Mouse (Mus musculus) forebrain, postnatal 0 days (tissue): ENCODE data around the gene Dnajc3. TPM values are rescaled to one million over a fixed set of nuclear protein-coding genes. Genes with fewer than 3 reads are reported as not detected.

ENCODE experiments used
- ATAC-seq: fragments of 200-750 bp; cut with Nextera tagmentation; 2 replicates; pipeline ENCODE4 v1.8.0; 2017; ENCODE audit warnings: mild to moderate bottlenecking, moderate library complexity
- DNase-seq: peaks from one replicate; pipeline ENCODE4 v3.0.0-alpha.2; 2015
- H3K27ac ChIP-seq: fragments of 300-500 bp; sonication (generic); 2 replicates; pipeline ENCODE4 v1.5.1; 2014; ENCODE audit warnings: low read depth, mild to moderate bottlenecking, antibody characterized with exemption, low read length, moderate library complexity, mixed read lengths
- H3K27me3 ChIP-seq: fragments of 300-500 bp; sonication (generic); 2 replicates; pipeline ENCODE4 v1.6.1; 2014; ENCODE audit warnings: mild to moderate bottlenecking, low read length, mixed read lengths; ENCODE audit not compliant: insufficient read depth
- H3K36me3 ChIP-seq: fragments of 300-500 bp; sonication (generic); 2 replicates; pipeline ENCODE4 v1.6.1; 2014; ENCODE audit warnings: mild to moderate bottlenecking, moderate library complexity; ENCODE audit not compliant: insufficient read depth
- H3K4me1 ChIP-seq: fragments of 300-500 bp; sonication (generic); 2 replicates; pipeline ENCODE4 v1.6.1; 2014; ENCODE audit warnings: antibody characterized with exemption; ENCODE audit not compliant: insufficient read depth
- H3K4me2 ChIP-seq: fragments of 300-500 bp; sonication (generic); 2 replicates; pipeline ENCODE4 v1.6.1; 2014; ENCODE audit warnings: low read depth, mild to moderate bottlenecking, moderate library complexity
- H3K4me3 ChIP-seq: fragments of 300-500 bp; sonication (generic); 2 replicates; pipeline ENCODE4 v1.5.1; 2014; ENCODE audit warnings: low read depth, low read length, mixed read lengths
- H3K9ac ChIP-seq: fragments of 300-500 bp; sonication (generic); 2 replicates; pipeline ENCODE4 v1.6.1; 2014; ENCODE audit warnings: mild to moderate bottlenecking
- H3K9me3 ChIP-seq: fragments of 300-500 bp; sonication (generic); 2 replicates; pipeline ENCODE4 v1.6.1; 2016; ENCODE audit warnings: low read length
- CTCF ChIP-seq: sonication (generic); IDR thresholded peaks from 2 replicates; pipeline ENCODE4 v1.5.1; 2016; ENCODE audit warnings: antibody characterized with exemption, control low read depth, low read depth
- WGBS: fragments of 180-500 bp; shearing (Covaris S2); extraction: QIAGEN DNeasy Blood & Tissue Kit; methylation state at CpG from one replicate; pipeline ENCODE4 v1.1.7; 2014; 5-methylcytosine and 5-hydroxymethylcytosine counted together
- polyA plus RNA-seq: library from polyadenylated mRNA; unstranded; fragments of >200 nt; fragmentation: Nextera tagmentation; extraction: Ambion mirVana; gene quantifications from 2 replicates; pipeline ENCODE4 v1.2.1, GENCODE M21; 2015
- total RNA-seq: library from RNA; depleted of rRNA; stranded (reverse); fragments of >200 nt; gene quantifications from 2 replicates; pipeline ENCODE4 v1.2.3, GENCODE M21; 2014

Dnajc3 gene
- total and polyA plus RNA-seq, 2 experiments from 2014 or later = 19.4 to 27.0 TPM

GRCm38 (mm10) chr14:118942076-118942475 is 4.3 kb downstream of the Dnajc3 start:
- DNase-seq (no peak), ATAC-seq (no peak)
- no peak overlapping the region for H3K27ac ChIP-seq
- H3K4me1 ChIP-seq = no peaks in the 10 kb centered on the region
- no peak overlapping the region for H3K4me2 ChIP-seq
- no peak overlapping the region for H3K9ac ChIP-seq
- no peaks in the 10 kb centered on the region for H3K9me3 ChIP-seq
- H3K4me3 ChIP-seq = no peak overlapping the region
- WGBS = 47% methylated on average over 12 of the region's 12 CpGs
- H3K27me3 ChIP-seq = no peaks in the 10 kb centered on the region
- H3K36me3 ChIP-seq = no peaks in the 10 kb centered on the region
- no peak for TF ChIP-seq CTCF

DNA sequence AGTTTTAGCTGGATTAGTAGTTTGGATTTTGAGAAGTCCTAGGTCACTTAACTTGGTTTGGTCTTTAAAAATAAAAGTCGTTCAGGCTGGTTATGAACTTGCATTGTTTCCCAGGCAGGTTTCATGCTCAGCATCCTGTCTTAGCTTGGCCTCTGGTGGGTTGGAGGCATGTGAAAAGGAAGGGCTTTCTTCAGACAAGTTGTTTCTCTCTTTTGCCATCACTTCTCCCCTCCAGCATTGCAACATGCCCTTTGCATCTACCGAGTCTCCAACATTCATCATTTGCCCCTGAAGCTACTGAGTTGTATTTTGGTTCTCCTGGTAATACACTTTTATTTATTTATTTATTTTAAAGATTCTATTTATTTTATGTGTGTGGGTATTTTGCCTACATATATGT is 6.9 kb downstream of the Dnajc3 start:
- no peak overlapping the region for H3K4me2 ChIP-seq
- no peak overlapping the region for H3K4me3 ChIP-seq
- 90% methylated on average over 2 of the region's 2 CpGs for WGBS
- no peaks in the 10 kb centered on the region for H3K36me3 ChIP-seq
- no peaks in the 10 kb centered on the region for H3K4me1 ChIP-seq
- ATAC-seq = no peak
- no peak overlapping the region for H3K27ac ChIP-seq
- no peak for TF ChIP-seq CTCF
- no peak overlapping the region for H3K9ac ChIP-seq
- no peaks in the 10 kb centered on the region for H3K27me3 ChIP-seq
- no peak for DNase-seq
- H3K9me3 ChIP-seq = no peaks in the 10 kb centered on the region

DNA sequence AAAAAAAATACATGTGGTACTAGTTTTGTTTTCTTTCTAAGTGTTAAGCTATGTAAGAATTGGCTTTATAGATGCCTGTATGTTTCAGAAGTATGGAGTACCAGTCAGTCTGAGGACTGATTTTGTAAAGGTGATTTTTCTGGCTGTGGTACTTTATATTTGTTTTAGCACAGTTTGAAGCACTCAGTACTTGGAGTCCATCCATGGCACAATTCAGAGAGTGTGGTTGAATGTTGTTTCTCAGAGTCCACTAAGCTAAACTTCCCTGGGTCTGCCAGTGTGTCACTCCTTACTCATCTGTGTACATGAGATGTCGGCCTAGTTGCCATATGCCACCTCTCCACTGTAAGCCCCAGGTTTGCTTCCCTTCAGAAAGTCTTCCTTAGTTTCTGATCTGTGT is 11.1 kb downstream of the Dnajc3 start:
- H3K9ac ChIP-seq = no peak overlapping the region
- ATAC-seq (no peak), DNase-seq (no peak)
- no peak overlapping the region for H3K4me3 ChIP-seq
- no peak for TF ChIP-seq CTCF
- H3K9me3 ChIP-seq = no peaks in the 10 kb centered on the region
- no peaks in the 10 kb centered on the region for H3K27me3 ChIP-seq
- H3K27ac ChIP-seq = no peak overlapping the region
- WGBS = 75% methylated on average over 1 of the region's 1 CpGs
- no peaks in the 10 kb centered on the region; the same call in 1 of the 2 replicates for H3K4me1 ChIP-seq
- H3K36me3 ChIP-seq = no peaks in the 10 kb centered on the region; the same call in 1 of the 2 replicates
- H3K4me2 ChIP-seq = no peak overlapping the region

GRCm38 (mm10) chr14:118951912-118952583 is 14.3 kb downstream of the Dnajc3 start:
- Histone ChIP-seq H3K27me3 (no peaks in the 10 kb centered on the region), H3K4me1 (no peaks in the 10 kb centered on the region; the same call in 1 of the 2 replicates), H3K27ac (no peak overlapping the region), H3K9me3 (no peaks in the 10 kb centered on the region), H3K4me2 (no peak overlapping the region), H3K4me3 (no peak overlapping the region), H3K9ac (no peak overlapping the region), H3K36me3 (peaks cover 14% of the 10 kb centered on the region; the same call in 1 of the 2 replicates)
- WGBS = 88% methylated on average over 9 of the region's 9 CpGs
- no peak for DNase-seq
- TF ChIP-seq CTCF = no peak
- no peak for ATAC-seq

DNA sequence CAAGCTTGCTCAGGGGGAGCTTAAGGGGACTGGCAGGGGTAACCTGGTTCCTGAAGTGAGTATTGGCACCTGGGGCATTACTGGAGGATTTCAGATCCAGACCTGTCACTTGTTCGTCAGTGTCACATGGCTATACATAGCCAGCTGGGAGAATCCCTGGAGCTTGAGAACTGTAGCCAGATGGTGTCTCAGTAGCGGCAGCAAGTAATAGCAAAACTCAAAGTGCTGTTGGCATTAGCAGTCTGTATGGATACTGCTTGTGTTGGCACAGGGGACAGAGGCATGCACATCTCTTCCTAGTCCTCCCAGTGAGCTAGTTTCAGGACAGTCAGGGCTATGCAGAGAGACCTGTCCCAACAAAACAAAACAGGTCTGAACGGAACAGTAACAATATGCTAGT is 20.2 kb downstream of the Dnajc3 start:
- peak; percentile 9 for DNase-seq
- no peaks in the 10 kb centered on the region for H3K9me3 ChIP-seq
- H3K27me3 ChIP-seq = no peaks in the 10 kb centered on the region
- no peak overlapping the region for H3K4me2 ChIP-seq
- no peak overlapping the region for H3K9ac ChIP-seq
- no peak overlapping the region for H3K27ac ChIP-seq
- peaks cover 48% of the 10 kb centered on the region for H3K36me3 ChIP-seq
- TF ChIP-seq CTCF = no peak
- 77% methylated on average over 3 of the region's 3 CpGs for WGBS
- H3K4me3 ChIP-seq = no peak overlapping the region
- ATAC-seq = peak; percentile 43; the same call in 1 of the 2 replicates
- H3K4me1 ChIP-seq = no peaks in the 10 kb centered on the region

DNA sequence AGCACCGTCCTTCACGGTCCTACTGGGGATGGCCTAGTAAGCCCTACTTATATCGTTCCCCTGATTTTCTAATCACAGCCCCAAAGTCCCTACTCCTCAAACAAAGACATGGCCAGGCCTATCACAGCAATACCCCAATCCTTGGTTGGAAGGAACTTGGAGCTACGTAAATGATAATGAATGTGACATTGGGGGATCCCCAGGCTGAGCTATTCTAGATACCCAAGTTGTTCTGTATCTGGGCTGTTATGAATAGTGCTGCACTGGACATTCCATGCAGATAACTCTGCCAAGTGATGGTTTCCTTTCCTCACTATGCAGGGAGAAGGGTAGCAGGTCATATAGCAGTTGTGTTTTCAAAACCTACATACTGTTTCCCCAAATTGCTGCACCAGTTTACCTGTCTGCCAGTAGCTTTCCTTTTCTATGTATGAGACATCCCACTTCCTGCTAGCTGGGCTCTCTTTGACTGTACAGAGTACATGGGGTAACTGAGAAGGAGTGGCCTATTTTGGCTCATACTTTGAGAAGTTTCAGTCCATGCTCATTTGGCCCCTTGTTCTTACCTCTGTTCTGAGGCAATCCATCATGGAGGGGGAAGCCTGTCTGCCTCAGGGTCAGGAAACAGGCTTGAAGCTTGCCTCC is 27.7 kb downstream of the Dnajc3 start:
- TF ChIP-seq CTCF = no peak
- Histone ChIP-seq H3K27ac (no peak overlapping the region), H3K4me2 (no peak overlapping the region), H3K4me1 (no peaks in the 10 kb centered on the region), H3K36me3 (peaks cover 27% of the 10 kb centered on the region), H3K4me3 (no peak overlapping the region), H3K9me3 (no peaks in the 10 kb centered on the region), H3K27me3 (no peaks in the 10 kb centered on the region), H3K9ac (no peak overlapping the region)
- 93% methylated on average over 4 of the region's 4 CpGs for WGBS
- no peak for ATAC-seq
- no peak for DNase-seq

DNA sequence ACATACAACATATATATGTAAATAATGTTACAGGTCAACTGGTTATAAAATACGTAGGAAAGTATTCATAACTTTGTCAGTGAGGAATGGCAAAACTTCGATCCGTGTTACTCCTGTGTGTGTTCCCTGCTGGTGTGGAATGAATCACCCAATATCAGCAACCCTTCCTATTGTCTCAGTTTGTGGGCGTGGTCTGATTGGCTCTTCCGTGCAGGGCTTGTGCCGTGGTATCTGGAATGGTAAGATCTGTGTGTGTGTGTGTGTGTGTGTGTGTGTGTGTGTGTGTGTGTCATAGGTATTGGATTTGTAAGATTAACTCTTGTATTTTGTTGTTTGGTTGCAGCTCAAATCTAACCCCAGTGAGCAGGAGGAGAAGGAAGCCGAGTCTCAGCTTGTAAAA is 29.9 kb downstream of the Dnajc3 start:
- no peak overlapping the region for H3K27ac ChIP-seq
- ATAC-seq (no peak), DNase-seq (no peak)
- no peaks in the 10 kb centered on the region for H3K4me1 ChIP-seq
- TF ChIP-seq CTCF = no peak
- H3K9ac ChIP-seq = no peak overlapping the region
- no peaks in the 10 kb centered on the region for H3K27me3 ChIP-seq
- WGBS = 85% methylated on average over 7 of the region's 7 CpGs
- H3K9me3 ChIP-seq = no peaks in the 10 kb centered on the region
- no peak overlapping the region for H3K4me2 ChIP-seq
- H3K4me3 ChIP-seq = no peak overlapping the region
- peaks cover 25% of the 10 kb centered on the region for H3K36me3 ChIP-seq
